Mouse (Mus musculus) spleen, embryonic (tissue): ENCODE measurements around the gene Cbr2.

Experiments used
- CTCF ChIA-PET: fragments of 350-600 bp; sonication (Branson Sonifier 250); formaldehyde crosslinking; loops from one replicate; lab custom pipeline; 2022; lab: Charles Lee

The Cbr2 gene

DNA sequence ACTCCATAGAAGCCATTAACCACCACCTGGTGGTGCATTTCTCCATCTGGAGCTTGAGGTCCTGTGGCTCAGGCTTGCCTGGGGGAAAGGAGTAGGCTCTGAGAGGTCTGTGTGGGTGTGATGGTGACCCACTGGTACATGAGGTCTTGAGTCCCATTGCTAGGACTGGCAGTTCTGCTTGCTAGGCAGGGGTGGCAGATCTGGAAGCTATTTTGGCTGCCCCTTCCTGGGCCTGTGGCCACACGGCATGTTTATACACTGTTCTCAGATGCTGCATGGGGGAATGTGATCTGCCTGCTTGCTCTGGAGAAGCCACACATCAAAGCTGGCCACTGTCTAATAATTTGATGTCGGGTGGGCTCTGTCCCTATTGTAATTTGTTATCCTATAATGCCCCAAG, 47.8 kb downstream of the Cbr2 start:
- CTCF ChIA-PET, result no interaction called here

DNA sequence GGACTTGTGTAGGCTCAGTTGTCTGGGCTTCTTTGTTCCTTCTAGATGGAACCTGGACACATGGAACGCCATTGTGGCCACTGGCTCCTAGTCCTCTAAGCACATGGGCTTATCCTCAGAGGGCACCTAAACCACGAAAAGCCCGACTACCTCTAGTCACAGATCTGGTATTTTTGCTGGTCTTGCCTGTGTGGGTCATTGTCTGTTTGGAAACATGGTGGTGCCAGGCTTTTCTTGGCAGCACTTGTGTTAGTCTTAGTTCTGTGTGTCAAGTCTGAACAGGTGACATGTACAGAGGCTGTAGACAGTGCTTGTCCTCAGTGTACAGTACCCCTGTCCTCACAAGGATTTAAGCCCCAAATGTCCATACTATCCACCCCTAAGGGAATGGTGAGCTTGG, 48.4 kb downstream of the Cbr2 start:
- CTCF ChIA-PET, result no interaction called here

DNA sequence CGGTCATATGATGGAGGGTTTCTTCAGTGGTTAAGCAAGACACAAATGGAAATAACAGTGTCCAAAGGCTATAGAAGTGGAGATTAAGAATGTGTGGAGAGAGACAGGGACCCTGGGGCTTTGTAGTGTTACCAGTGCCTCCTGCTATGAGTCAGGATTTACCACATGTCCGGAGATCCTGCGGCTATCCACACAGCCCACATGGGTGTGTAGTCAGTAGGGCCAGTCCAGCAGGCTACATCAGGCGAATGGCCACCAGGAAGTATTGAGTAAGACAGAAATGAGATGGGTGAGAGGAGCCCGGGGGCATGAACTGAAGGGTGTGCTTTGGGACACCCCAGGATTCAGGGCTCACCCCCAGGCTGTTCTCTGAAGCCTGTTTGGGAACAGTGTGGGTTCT, 49.2 kb downstream of the Cbr2 start:
- CTCF ChIA-PET, result no interaction called here

DNA sequence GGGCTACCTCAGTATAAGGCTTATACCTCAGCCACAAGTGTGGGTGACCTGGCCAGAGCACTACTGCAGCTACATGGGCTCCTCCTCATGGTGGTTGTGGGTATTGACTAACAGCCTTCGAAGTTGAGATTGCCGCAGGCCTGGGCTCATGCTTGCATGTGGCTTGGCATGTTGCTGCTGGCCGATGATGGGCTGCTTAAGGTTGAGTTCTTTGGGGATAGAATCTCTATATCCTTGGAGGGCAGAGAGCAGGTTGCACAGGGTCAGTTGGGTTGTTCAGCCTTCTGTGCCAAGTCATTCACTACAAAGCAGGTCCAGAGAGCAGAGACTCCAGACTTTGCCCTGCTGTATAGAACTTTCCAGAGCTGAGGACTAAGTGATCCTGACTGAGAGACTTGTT, 52.0 kb downstream of the Cbr2 start:
- CTCF ChIA-PET, result no interaction called here
